Mouse (Mus musculus): ENCODE measurements around the gene Capn10.

The Capn10 gene

DNA sequence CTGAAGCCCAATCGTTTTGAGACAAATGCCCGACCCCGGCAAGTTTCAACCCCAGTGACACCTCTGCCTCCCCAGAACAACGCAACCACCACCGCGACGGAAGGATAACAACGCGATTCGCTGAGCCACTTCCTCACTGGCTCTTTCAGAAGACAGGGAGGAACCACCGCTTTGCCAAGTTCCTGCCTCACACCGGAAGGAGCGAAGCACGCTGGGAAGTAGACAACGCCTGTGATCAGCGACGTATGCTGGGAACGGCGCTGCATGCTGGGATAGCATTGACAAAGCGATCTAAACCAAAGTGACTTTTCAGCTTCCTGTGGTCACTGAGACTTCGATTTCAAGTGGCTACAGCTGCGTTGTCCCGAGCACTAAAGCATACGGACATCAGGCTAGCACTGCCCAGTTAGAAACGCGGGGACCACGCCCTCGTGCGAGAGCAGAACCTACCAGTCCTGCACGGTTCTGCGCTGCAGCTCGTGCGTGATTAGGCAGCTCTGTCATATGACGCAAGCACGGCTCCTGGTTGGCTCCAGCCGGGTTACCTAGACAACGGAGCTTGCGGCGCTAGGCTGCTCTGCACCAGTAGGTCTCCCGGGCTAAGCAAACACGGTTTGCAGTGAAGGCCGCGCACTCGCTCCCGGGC, at the start of gene Capn10:
Capn10 (plus strand) TSS at position 195 of the 646 bp plus-strand sequence.
- DNase-seq (ENCODE audit: extremely low read depth, low read depth, low spot score), result peak; percentile 88

DNA sequence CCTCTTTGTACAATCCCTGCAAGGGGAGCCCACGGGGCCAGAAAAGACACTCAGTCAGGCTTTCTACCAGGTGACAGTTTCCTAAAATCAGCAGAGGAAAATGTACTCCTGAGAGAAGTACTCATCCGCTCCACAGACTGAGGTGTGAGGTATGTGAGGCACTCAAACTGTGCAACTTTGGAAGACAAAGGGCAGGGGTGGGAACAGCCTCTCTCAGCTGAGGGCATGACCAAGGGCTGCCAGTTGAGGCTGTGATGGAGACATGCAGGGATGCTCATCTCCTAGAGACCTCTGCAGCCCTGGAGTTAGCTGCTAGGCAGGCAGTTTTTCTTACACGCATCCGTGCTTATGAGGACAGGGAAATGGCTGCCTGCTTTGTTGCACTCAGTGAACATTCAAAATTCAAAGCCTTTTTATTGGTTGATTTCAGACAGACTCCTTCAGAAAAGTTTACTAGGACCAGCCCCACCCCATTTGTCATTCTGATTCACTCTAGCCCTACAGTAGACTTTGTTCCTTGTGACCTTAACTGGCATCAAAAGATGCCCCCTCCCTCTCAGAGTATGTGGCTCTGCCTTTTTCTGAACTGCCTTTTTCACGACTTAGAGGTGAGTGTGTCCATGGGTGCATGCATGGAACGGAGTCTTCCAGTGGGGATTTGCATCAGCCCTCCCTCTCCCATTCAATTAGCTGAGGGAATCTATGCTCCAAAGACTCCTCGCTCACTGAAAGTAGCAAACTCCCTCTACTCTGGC, 45.1 kb upstream of the Capn10 start:
- DNase-seq (ENCODE audit: extremely low read depth, low read depth, low spot score), result no peak

- DNase-seq (ENCODE audit: extremely low read depth, low read depth, low spot score), result no peak
Measured at GRCm38 (mm10) chr1:92892791-92893190, 41.4 kb upstream of the Capn10 start.

- no peak for DNase-seq (ENCODE audit: extremely low read depth, low read depth, low spot score)
Measured at GRCm38 (mm10) chr1:92893896-92894295, 40.3 kb upstream of the Capn10 start.

DNA sequence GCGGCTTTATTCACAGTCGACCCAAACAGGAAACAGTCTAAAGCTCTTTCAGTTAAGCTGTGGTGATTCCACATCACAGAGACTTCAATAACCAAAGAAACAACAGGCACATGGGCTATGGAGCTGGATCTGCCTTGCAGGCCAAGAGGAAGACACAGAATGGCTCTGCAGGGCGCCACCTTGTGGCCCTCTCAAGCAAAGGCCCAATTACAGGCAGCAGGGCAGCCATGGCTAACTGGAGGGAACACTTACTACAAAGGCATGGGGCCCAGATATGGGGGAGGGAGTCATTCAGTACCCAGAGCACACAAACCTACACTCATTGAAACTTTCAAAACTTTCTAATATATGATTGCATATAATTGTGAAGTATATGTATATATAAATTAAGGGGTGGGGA, 39.1 kb upstream of the Capn10 start:
- no peak for DNase-seq (ENCODE audit: extremely low read depth, low read depth, low spot score)

- DNase-seq (ENCODE audit: extremely low read depth, low read depth, low spot score), result no peak
Measured at GRCm38 (mm10) chr1:92902786-92903185, 31.4 kb upstream of the Capn10 start, which contains the start of gene Ankmy1. Ankmy1 (minus strand) TSS chr1:92902906.

DNA sequence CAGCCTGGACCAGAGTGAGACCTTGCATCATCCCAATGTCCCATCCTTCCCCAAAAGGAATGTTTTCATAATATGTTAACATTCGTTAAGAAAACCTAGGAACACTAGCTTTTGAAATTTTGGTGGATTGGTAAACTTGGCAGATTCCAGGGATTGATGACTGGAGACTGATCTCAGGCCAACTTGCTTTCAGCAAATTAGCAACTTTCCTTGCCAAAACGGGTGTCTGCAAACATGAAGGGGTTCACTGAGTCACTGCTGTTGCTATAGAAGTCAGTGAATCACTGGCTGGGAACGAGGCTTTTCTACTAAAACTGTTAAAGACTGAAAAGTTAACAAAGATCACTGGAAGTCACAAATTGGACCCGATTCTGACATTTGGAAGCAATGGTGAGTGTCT, 30.5 kb upstream of the Capn10 start:
- DNase-seq (ENCODE audit: extremely low read depth, low read depth, low spot score), result no peak

- DNase-seq (ENCODE audit: extremely low read depth, low read depth, low spot score), result no peak
Measured at GRCm38 (mm10) chr1:92905703-92906310, 28.4 kb upstream of the Capn10 start.

- no peak for DNase-seq (ENCODE audit: extremely low read depth, low read depth, low spot score)
Measured at GRCm38 (mm10) chr1:92906779-92907631, 27.2 kb upstream of the Capn10 start, which contains the start of gene Dusp28. Dusp28 (plus strand) TSS chr1:92906981.

DNA sequence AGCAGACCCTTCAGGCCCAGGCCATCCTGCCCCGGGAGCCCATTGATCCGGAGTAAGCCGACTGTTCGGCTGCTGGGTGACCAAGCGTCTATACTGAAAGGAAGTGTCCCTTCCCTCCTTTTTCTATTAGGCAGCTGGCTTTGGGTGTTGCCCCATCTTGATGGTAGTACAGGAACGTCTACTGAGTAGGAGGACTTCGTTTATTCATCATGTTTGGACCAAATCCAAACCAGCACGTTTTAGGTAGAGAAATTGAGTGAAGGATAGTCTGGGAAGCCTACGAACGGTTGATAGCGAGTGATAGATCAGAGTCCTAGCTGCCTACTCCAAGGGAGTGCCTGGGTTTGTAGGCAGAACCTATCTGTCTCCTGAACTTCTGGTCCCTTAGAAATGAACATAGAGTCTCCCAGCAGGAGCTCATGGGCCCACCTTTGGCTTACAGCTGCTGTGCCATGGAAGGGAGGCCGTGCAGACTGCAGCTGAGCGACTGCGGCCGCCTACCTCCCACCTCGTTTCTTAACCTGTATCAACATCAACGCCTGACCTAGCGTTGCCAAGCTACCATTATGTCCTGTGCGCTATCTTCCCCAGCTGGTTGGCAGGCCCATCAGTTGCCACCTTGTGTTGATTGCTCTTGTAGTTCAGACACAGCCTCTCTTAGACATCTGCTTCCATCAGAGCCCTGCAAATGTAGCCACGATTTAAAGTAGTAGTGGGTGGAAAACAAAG, 26.4 kb upstream of the Capn10 start:
- no peak for DNase-seq (ENCODE audit: extremely low read depth, low read depth, low spot score)

- no peak for DNase-seq (ENCODE audit: extremely low read depth, low read depth, low spot score)
Measured at GRCm38 (mm10) chr1:92908664-92909063, 25.5 kb upstream of the Capn10 start.

- DNase-seq (ENCODE audit: extremely low read depth, low read depth, low spot score), result no peak
Measured at GRCm38 (mm10) chr1:92909068-92909467, 25.1 kb upstream of the Capn10 start.

DNA sequence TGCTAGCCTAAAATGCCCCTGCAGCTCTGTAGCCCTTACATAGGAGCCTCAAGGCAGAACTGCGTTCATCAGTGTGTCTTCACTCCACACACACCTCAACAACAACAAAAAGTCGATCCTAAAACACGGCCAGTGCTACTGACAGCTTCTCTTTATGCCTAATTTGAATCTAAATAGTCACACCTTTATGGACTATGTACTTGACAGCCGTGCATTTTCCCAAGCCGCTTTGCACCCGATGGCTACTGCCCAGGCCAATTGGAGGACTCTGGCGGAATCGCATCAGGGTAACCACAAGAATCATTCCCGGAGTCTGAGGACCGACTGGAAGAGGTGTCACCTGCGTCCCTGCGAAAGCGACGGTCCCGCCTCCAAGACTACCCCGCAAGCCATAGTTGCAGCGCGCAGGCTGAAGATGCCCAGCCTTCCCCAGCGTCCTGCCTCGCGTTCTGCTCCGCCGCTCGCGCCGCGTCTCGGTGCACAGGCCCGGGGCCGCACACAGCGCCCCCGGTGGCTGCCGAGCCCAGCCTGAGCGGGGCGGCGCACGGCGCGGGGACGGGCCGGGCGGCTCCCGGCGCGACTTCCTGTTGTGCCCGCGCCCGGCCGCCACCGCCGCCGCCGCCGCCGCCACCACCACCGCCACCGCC, 23.8 kb upstream of the Capn10 start, which contains the start of gene Rnpepl1:
Rnpepl1 (plus strand) TSS at position 545 of the 647 bp plus-strand sequence.
- no peak for DNase-seq (ENCODE audit: extremely low read depth, low read depth, low spot score)

- no peak for DNase-seq (ENCODE audit: extremely low read depth, low read depth, low spot score)
Measured at GRCm38 (mm10) chr1:92910925-92911720, 23.1 kb upstream of the Capn10 start.

DNA sequence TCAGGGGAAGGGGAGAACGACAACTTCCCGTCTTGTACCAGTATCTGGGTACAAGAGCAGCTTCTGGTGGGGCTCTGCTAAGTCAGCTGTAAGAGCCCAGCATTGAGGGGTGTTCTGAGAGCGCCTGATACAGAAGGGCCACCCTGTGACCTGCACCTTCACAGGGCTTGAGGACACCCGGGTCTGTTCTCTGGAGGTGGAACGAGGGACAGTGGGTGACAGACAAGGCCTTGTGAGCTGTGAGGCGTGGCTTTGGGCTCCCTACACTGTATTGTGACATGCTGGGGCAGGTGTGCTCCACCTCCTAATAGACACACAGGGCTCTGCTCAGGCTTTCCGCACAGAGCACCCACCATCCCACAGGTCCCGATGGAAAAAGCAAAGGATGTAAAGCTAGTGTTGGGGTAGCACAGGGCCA, 22.4 kb upstream of the Capn10 start:
- DNase-seq (ENCODE audit: extremely low read depth, low read depth, low spot score), result no peak

GRCm38 (mm10) chr1:92912286-92912685, 21.9 kb upstream of the Capn10 start:
- DNase-seq (ENCODE audit: extremely low read depth, low read depth, low spot score), result no peak

- DNase-seq (ENCODE audit: extremely low read depth, low read depth, low spot score), result no peak
Measured at GRCm38 (mm10) chr1:92914239-92914638, 19.9 kb upstream of the Capn10 start.

- DNase-seq (ENCODE audit: extremely low read depth, low read depth, low spot score), result no peak
Measured at GRCm38 (mm10) chr1:92914993-92915392, 19.2 kb upstream of the Capn10 start.

GRCm38 (mm10) chr1:92916725-92917124, 17.5 kb upstream of the Capn10 start:
- no peak for DNase-seq (ENCODE audit: extremely low read depth, low read depth, low spot score)

Measured in fat pad, adult 2 months (tissue).